Mouse (Mus musculus): ENCODE measurements around the gene Fam71e2. TPM values are rescaled to one million over a fixed set of nuclear protein-coding genes. Genes with fewer than 3 reads are reported as not detected.

The Fam71e2 gene
- polyA plus RNA-seq, 1 experiment from 2014 or later = not detected

- H3K9ac ChIP-seq = peak overlapping the region; percentile 21; the same call in 1 of the 2 replicates
- H3K4me2 ChIP-seq = peak overlapping the region; percentile 25; the same call in 1 of the 2 replicates
- 0 out of 2 replicates have a peak, but pooled peaks have one; percentile 7 for ATAC-seq (ENCODE audit: insufficient number of reproducible peaks, low FRiP score)
- H3K36me3 ChIP-seq = no peaks in the 10 kb centered on the region
- H3K27ac ChIP-seq (ENCODE audit: poor library complexity, severe bottlenecking) = no peak overlapping the region
- H3K9me3 ChIP-seq (replicated peaks) = peaks cover 4% of the 10 kb centered on the region; the same call in 1 of the 2 replicates
- peaks cover 25% of the 10 kb centered on the region for H3K4me1 ChIP-seq (replicated peaks)
- WGBS = 9% methylated on average over 19 of the region's 20 CpGs
- no peak overlapping the region; the same call in 1 of the 2 replicates for H3K4me3 ChIP-seq
- peaks cover 86% of the 10 kb centered on the region for H3K27me3 ChIP-seq (replicated peaks)
These were observed 6.9 kb upstream of the Fam71e2 start for GRCm38 (mm10) chr7:4777851-4778637.

GRCm38 (mm10) chr7:4776861-4777830 is 6.0 kb upstream of the Fam71e2 start:
- Histone ChIP-seq H3K27me3 (replicated peaks) (peaks cover 78% of the 10 kb centered on the region), H3K9ac (peak overlapping the region; percentile 50; the same call in 1 of the 2 replicates), H3K4me2 (peak overlapping the region; percentile 65), H3K4me1 (replicated peaks) (peaks cover 25% of the 10 kb centered on the region), H3K36me3 (no peaks in the 10 kb centered on the region), H3K4me3 (peak overlapping the region; percentile 39), H3K9me3 (replicated peaks) (peaks cover 4% of the 10 kb centered on the region; the same call in 1 of the 2 replicates), H3K27ac (ENCODE audit: poor library complexity, severe bottlenecking) (no peak overlapping the region)
- under 1% methylated on average over 54 of the region's 56 CpGs for WGBS
- ATAC-seq (ENCODE audit: insufficient number of reproducible peaks, low FRiP score) = peak; percentile 78

GRCm38 (mm10) chr7:4776131-4776530 is 5.0 kb upstream of the Fam71e2 start:
- peaks cover 21% of the 10 kb centered on the region for H3K4me1 ChIP-seq (replicated peaks)
- no peak overlapping the region; the same call in 1 of the 2 replicates for H3K4me3 ChIP-seq
- ATAC-seq (ENCODE audit: insufficient number of reproducible peaks, low FRiP score) = no peak
- H3K4me2 ChIP-seq = no peak overlapping the region
- H3K9ac ChIP-seq = no peak overlapping the region
- WGBS = 46% methylated on average over 10 of the region's 10 CpGs
- peaks cover 68% of the 10 kb centered on the region for H3K27me3 ChIP-seq (replicated peaks)
- H3K27ac ChIP-seq (ENCODE audit: poor library complexity, severe bottlenecking) = no peak overlapping the region
- H3K36me3 ChIP-seq = no peaks in the 10 kb centered on the region
- peaks cover 4% of the 10 kb centered on the region; the same call in 1 of the 2 replicates for H3K9me3 ChIP-seq (replicated peaks)

GRCm38 (mm10) chr7:4764946-4765710 is 6.0 kb downstream of the Fam71e2 start:
- H3K4me3 ChIP-seq = no peak overlapping the region
- H3K9me3 ChIP-seq (replicated peaks) = no peaks in the 10 kb centered on the region
- no peak overlapping the region for H3K4me2 ChIP-seq
- no peaks in the 10 kb centered on the region for H3K4me1 ChIP-seq (replicated peaks)
- H3K9ac ChIP-seq = no peak overlapping the region
- ATAC-seq (ENCODE audit: insufficient number of reproducible peaks, low FRiP score) = no peak
- 27% methylated on average over 4 of the region's 4 CpGs for WGBS
- H3K27me3 ChIP-seq (replicated peaks) = 0 out of 2 replicates have a peak, but pooled peaks cover 3% of the 10 kb centered on the region
- no peaks in the 10 kb centered on the region for H3K36me3 ChIP-seq
- no peak overlapping the region for H3K27ac ChIP-seq (ENCODE audit: poor library complexity, severe bottlenecking)

GRCm38 (mm10) chr7:4759670-4760069 is 11.4 kb downstream of the Fam71e2 start:
- WGBS = 42% methylated on average over 1 of the region's 1 CpGs
- no peak overlapping the region for H3K9ac ChIP-seq
- no peaks in the 10 kb centered on the region for H3K36me3 ChIP-seq
- H3K9me3 ChIP-seq (replicated peaks) = peaks cover 3% of the 10 kb centered on the region; the same call in 1 of the 2 replicates
- H3K4me2 ChIP-seq = no peak overlapping the region
- ATAC-seq (ENCODE audit: insufficient number of reproducible peaks, low FRiP score) = no peak
- H3K4me3 ChIP-seq = no peak overlapping the region
- no peaks in the 10 kb centered on the region for H3K4me1 ChIP-seq (replicated peaks)
- no peak overlapping the region for H3K27ac ChIP-seq (ENCODE audit: poor library complexity, severe bottlenecking)
- H3K27me3 ChIP-seq (replicated peaks) = 0 out of 2 replicates have a peak, but pooled peaks cover 7% of the 10 kb centered on the region

- Histone ChIP-seq H3K9me3 (replicated peaks) (peaks cover 3% of the 10 kb centered on the region; the same call in 1 of the 2 replicates), H3K27me3 (replicated peaks) (no peaks in the 10 kb centered on the region), H3K9ac (peak within 1 kb of the TSS; percentile 59), H3K4me2 (peak within 1 kb of the TSS; percentile 71), H3K36me3 (no peaks in the 10 kb centered on the region; the same call in 1 of the 2 replicates), H3K4me1 (replicated peaks) (peaks cover 15% of the 10 kb centered on the region), H3K4me3 (peak within 1 kb of the TSS; percentile 50), H3K27ac (ENCODE audit: poor library complexity, severe bottlenecking) (no peak within 1 kb of the TSS)
- peak; percentile 92 for ATAC-seq (ENCODE audit: insufficient number of reproducible peaks, low FRiP score)
- 3% methylated on average over 24 of the region's 24 CpGs for WGBS
These were observed 18.1 kb downstream of the Fam71e2 start, which contains the start of gene Cox6b2 for GRCm38 (mm10) chr7:4752821-4753570. TSS of gene Cox6b2 (minus strand) at chr7:4753094.

- 2% methylated on average over 30 of the region's 30 CpGs for WGBS
- H3K27ac ChIP-seq (ENCODE audit: poor library complexity, severe bottlenecking) = no peak overlapping the region
- peaks cover 3% of the 10 kb centered on the region; the same call in 1 of the 2 replicates for H3K9me3 ChIP-seq (replicated peaks)
- H3K36me3 ChIP-seq = no peaks in the 10 kb centered on the region; the same call in 1 of the 2 replicates
- peak overlapping the region; percentile 59; the same call in 1 of the 2 replicates for H3K9ac ChIP-seq
- H3K27me3 ChIP-seq (replicated peaks) = no peaks in the 10 kb centered on the region
- peak overlapping the region; percentile 50 for H3K4me3 ChIP-seq
- peaks cover 15% of the 10 kb centered on the region for H3K4me1 ChIP-seq (replicated peaks)
- H3K4me2 ChIP-seq = peak overlapping the region; percentile 71
- peak; percentile 88 for ATAC-seq (ENCODE audit: insufficient number of reproducible peaks, low FRiP score)
These were observed 18.9 kb downstream of the Fam71e2 start for GRCm38 (mm10) chr7:4751971-4752820.

- peaks cover 29% of the 10 kb centered on the region for H3K36me3 ChIP-seq
- no peak overlapping the region for H3K4me3 ChIP-seq
- H3K27me3 ChIP-seq (replicated peaks) = no peaks in the 10 kb centered on the region
- H3K27ac ChIP-seq (ENCODE audit: poor library complexity, severe bottlenecking) = no peak overlapping the region
- H3K4me1 ChIP-seq (replicated peaks) = peaks cover 22% of the 10 kb centered on the region
- no peak overlapping the region for H3K4me2 ChIP-seq
- 51% methylated on average over 2 of the region's 2 CpGs for WGBS
- no peak overlapping the region for H3K9ac ChIP-seq
- peak; percentile 17; the same call in 1 of the 2 replicates for ATAC-seq (ENCODE audit: insufficient number of reproducible peaks, low FRiP score)
- no peaks in the 10 kb centered on the region for H3K9me3 ChIP-seq (replicated peaks)
These were observed 21.9 kb downstream of the Fam71e2 start for GRCm38 (mm10) chr7:4749169-4749568.

GRCm38 (mm10) chr7:4748321-4748720 is 22.8 kb downstream of the Fam71e2 start:
- 66% methylated on average over 4 of the region's 4 CpGs for WGBS
- Histone ChIP-seq H3K4me2 (no peak overlapping the region), H3K9ac (no peak overlapping the region), H3K4me1 (replicated peaks) (peaks cover 21% of the 10 kb centered on the region), H3K9me3 (replicated peaks) (no peaks in the 10 kb centered on the region), H3K27me3 (replicated peaks) (no peaks in the 10 kb centered on the region), H3K4me3 (no peak overlapping the region), H3K36me3 (peaks cover 35% of the 10 kb centered on the region), H3K27ac (ENCODE audit: poor library complexity, severe bottlenecking) (no peak overlapping the region)
- ATAC-seq (ENCODE audit: insufficient number of reproducible peaks, low FRiP score) = no peak
